Comparison of ENCODE assay signal across 21 mouse cellular contexts in genomic region chr17:32269151-32269550, GRCm38 (mm10).
"Had no signal": no experiment of that assay in that cellular context is flagged by ENCODE, and none has a peak within 500 bp of the region (broad histone marks: within the 10 kb centered on the region; RNA-seq: fewer than 3 reads in every experiment).

No protein-coding gene starts in this region.

- DNase-seq: kidney, adult 8-10 months; kidney, postnatal 10 days; kidney, postnatal 36 days; layer of hippocampus, adult 9-11 months; layer of hippocampus, postnatal 36 days; liver, embryonic 13.5 days; lung, embryonic 14.5 days; retina, postnatal 1 day; right cerebral cortex, postnatal 25 days; spleen, adult 18-20 months; thymus, postnatal 25 days had no signal

- H3K9ac ChIP-seq: kidney, embryonic 15.5 days; liver, embryonic 13.5 days; lung, embryonic 14.5 days; midbrain, embryonic 13.5 days; neural tube, embryonic 13.5 days; stomach, embryonic 15.5 days had no signal

- H3K27me3 ChIP-seq: kidney, embryonic 15.5 days; liver, embryonic 13.5 days; megakaryocyte, embryonic 14.5 days; midbrain, embryonic 13.5 days; neural tube, embryonic 13.5 days; stomach, embryonic 15.5 days had no signal

- H3K9me3 ChIP-seq: kidney, embryonic 15.5 days; liver, embryonic 13.5 days; megakaryocyte, embryonic 14.5 days; midbrain, embryonic 10.5 days; midbrain, embryonic 13.5 days; neural tube, embryonic 13.5 days; stomach, embryonic 15.5 days had no signal

- H3K4me3 ChIP-seq: kidney, embryonic 15.5 days; layer of hippocampus, adult 2 months; left cerebral cortex, adult 2 months; liver, embryonic 13.5 days; megakaryocyte, embryonic 14.5 days; midbrain, embryonic 10.5 days; midbrain, embryonic 13.5 days; myocyte; neural tube, embryonic 13.5 days; stomach, embryonic 15.5 days had no signal

- H3K27ac ChIP-seq: kidney, embryonic 15.5 days; left cerebral cortex, adult 2 months; liver, embryonic 13.5 days; midbrain, embryonic 10.5 days; midbrain, embryonic 13.5 days; neural tube, embryonic 13.5 days; stomach, embryonic 15.5 days had no signal

- H3K36me3 ChIP-seq: liver, embryonic 13.5 days; midbrain, embryonic 13.5 days; neural tube, embryonic 13.5 days; stomach, embryonic 15.5 days had no signal

- H3K4me1 ChIP-seq: midbrain, embryonic 10.5 days; midbrain, embryonic 13.5 days; stomach, embryonic 15.5 days had no signal

- ATAC-seq: midbrain, embryonic 13.5 days; midbrain, embryonic 16.5 days had no signal
